Mouse (Mus musculus) neutrophil, adult 5-6 weeks (primary cell): ENCODE results near the gene Klrb1a. TPM values are rescaled to one million over a fixed set of nuclear protein-coding genes. Genes with fewer than 3 reads are reported as not detected.

Experiments
- ATAC-seq: fragments of 151-379, 151-347 bp; 2 replicates; pipeline ENCODE4 v1.8.0; 2017; ENCODE audit warnings: mild to moderate bottlenecking, moderate TSS enrichment; ENCODE audit not compliant: insufficient number of reproducible peaks, poor library complexity, low FRiP score, severe bottlenecking; ENCODE audit errors: extremely low read depth
- total RNA-seq: library from RNA; stranded (forward); fragments of 200-1000 nt; gene quantifications from 2 replicates; pipeline ENCODE4 v1.2.3, GENCODE M21; 2017

Klrb1a gene
- total RNA-seq, 1 experiment from 2014 or later, result not detected

DNA sequence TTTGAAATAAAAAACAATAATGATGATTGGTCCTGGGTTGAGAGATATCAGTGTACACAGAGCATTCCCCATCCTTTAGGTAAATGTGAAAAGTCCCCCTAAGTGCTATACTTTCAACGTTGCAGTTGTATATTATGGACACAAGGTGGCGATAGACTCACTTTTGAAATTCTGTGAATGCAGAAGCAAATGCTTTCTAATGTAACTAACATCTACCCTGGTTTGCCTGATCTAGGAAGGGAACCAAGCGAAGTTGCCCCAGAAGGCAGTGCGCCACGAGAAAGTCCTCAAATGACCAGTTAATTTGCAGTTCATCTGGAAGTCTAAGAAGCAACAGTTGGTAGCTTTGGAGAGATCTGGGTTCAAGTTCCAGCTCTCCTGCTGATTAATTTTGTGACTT lies 18.8 kb downstream of the Klrb1a start:
- peak; percentile 82 for ATAC-seq

DNA sequence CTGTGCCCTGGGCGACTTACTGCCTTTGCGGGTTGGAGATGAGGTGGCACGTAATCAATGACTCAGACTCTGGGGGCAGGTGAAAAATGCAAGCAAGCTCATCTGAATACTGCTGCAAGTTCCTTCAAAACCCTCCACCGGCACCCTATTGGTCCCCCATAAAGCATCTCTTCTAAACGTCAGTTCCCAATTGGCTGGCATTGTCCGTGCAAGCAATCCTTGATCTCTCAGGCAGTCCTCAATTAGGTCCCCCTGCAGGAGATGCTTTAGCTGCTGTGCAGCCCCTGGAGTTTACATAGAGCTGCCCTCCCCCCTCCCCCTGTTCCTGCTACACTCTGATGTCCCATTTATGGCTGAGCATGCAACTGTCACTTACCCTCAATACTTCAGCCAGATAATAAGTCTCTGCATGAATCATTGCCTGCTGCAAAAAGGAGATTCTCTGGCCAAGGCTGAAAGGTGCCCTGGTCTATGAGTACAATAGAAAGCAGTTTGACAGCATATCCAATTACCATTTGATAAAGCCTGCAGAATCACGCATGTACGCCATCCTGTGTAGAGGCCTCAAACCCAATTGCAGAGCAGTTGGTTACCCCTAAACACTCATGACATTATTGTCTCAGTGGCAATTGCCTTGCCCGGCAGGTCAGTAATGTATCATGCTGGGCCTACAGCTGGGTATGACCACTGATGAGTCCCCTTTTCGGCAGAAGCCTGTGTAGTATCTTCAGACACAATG lies 20.7 kb downstream of the Klrb1a start:
- no peak for ATAC-seq

DNA sequence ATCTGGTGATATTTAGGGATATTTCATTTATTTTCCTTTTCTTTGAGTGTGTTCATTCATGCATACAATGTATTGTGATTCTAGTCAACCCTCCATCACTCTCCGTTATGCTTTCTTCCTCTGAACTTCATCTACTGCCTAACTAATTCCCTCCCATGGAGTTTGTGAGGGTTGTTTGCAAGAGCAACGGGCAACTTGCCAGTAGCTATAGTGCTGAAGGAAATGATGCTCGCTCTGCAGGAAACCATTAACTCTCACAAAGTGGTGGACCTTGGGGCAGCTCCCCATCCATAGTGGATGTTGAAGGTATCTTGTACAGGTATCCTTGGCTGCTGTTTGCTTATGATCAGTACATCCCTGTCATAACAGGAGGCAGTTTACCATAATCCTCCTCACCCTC lies 21.3 kb downstream of the Klrb1a start:
- no peak for ATAC-seq

DNA sequence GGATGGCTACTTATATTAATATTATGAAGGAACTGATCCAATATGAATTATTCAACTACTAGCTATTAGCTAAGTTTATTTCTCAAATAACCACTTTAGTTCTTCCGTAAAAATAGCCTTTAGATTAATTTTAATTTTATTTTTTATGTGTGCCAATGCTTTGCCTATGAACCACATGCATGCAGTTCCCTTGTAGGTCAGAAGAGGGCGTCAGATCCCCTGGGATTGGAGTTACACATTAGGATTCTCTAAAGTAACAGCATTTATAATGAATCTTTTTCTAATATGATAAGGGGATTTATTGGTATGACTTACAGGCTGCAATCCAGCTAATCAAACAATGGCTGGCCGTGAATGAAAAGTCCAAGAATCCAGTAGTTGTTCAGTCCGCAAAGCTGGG lies 23.8 kb downstream of the Klrb1a start:
- no peak for ATAC-seq

DNA sequence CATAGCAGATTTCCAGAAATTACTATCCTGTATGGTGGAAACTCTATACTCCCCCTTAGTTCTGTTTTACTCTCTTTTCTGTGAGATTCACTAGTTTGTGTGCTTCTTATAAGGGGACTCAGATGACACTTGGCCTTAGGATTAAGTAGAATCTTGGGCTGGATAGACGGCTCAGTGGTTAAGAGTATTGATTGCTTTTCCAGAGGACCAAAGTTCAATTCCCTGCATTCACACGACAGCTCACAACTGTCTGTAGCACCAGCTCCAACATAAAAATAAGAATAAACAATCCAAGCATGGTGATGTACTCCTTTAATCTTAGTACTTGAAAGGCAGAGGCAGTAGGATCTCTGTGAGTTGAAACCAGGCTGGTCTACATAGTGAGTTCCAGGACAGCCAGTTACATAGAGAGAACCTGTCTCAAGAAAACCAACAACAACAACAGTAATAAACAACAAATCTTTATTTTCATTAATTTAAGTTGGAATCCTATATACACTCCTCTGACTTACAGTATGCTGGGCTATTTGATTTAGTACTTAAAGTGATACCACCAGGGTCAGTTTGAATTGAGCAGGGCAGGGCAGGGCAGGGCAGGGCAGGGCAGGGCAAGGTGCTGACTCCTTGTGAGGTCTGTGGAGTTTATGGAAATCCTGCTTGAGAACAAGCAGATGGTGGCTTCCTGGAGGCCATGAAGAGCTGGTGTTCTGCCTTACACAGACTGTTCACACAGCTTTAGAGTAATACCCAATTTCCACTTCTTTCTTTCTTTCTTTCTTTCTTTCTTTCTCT lies 24.9 kb downstream of the Klrb1a start:
- no peak for ATAC-seq

DNA sequence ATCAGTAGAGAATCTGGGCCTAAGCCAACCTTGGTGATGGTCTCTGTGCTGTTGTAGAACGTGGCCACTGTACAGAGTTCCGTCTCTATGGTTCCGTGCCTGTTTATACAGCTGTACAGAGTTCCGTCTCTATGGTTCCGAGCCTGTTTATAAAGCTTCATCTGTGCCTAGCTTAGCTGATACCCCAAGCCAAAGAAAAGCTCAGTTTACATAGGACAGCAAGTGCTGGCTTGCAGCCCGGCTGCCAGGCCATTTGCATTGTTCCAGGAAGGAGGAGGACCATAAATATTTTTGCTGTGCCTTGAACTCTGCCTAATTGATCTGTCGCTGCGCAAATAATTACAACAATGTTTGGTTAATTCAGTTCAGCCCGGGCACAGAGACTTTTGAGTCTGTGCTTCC lies 26.2 kb downstream of the Klrb1a start:
- no peak for ATAC-seq

DNA sequence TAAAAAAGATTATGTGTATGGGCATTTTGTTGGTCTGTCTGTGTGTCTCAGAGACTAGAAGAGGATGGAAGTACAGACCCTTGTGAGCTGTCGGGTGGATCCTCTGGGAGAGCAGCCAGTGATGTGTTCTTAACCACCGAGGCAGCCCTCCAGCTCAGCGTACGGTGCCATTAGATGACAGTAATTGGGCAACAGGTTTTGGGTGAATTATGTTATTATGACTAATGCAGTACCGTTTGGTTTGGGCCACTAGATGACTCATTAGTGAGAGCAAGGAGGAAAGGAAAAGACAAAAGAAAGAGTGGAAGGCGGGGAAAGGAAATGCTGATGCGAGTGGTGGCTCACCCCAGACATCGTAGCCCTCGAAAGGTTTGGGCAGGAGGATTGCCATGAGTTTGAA lies 28.7 kb downstream of the Klrb1a start:
- no peak for ATAC-seq

DNA sequence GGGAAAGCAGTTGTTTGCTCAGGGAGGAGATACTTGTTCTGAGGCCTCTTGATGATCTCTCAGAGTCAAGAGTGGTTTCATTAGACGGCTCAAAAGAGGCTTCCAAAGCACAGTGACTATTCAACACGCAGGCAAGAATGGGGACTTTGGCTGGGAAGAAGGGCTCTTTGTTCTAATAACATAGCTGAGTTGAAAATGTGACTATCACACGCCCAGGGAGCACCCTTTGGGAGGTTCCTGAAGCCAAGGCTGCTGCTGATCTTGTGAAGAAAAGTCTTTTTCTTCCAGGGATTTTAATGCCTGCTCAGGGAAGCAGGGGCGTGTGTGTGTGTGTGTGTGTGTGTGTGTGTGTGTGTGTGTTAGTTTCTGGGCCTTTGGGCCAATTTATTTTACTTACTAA lies 33.9 kb downstream of the Klrb1a start:
- ATAC-seq, result no peak

DNA sequence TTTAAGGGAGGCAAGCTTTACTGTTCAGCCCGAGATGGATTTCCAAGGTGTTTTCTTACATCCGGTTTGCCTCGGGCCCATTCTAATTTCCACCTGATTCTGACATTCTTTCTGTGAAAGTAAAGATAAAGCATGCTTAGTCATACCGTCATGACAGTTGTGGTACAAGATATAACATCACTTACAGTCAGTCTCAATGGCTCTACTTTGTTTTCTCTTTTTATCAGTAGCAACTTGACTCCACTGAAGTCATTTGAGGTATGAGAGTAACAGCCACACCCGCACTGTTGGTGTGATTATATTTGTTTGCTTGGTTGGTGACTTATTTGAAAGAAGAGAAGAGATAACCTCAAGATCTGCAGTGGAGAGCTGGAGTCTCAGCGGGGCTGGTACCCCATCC lies 35.7 kb downstream of the Klrb1a start:
- no peak for ATAC-seq

DNA sequence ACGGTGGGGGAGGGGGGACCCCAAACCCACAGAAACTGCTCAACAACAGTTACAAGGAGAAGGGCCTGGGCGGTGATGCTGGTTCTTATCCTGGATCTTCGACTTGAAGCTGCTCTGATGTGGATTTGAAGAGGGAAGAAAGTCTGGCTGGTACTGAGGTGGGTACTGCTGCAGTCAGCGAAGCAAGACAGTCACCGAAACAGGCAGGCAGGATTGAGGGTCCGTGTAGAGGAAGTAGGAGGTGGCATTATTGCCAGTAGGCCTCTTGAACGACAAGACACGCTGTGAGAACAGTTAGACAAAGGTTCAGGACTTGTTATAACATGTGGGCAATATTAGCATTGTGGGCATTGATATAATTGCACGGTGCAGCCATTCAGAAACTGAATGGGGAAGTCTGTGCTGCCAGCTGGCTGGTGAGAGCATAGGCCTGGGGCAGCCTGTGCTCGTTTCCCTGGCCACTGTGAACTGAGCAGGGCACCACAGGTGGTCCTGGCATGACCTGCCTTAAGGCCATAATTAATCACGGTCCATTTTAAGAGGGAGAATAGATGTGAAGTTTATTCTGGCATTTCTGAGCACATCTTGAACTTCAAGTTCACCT lies 37.6 kb downstream of the Klrb1a start:
- no peak for ATAC-seq

DNA sequence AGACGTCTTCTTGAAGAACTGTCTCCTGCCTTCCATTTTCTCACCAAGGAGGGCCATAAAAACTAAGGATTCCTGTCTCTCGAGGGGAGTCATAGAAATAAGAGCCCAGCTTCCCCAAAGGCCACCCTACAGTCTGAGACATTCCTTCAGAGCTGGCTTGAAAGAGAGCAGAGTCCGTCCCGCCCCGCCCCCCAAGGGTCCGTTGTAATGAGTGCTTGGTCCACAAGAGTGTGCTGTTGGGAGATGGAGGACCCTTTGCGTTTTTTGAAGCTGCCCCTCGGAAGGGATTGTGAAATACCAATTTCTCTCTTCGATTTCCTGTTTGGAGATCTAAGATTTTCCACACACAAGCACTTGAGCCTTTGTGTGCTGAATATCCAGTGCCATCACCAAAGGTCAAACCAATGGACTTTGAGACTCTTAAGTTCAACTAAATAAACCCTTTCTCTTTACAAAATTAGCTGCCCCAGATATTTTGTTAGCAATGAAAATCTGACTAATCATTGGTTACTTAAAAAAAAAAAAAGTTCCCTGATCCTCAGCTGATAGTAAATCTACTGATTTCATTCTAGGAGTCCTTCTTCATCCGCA lies 39.2 kb downstream of the Klrb1a start:
- peak; percentile 33; the same call in 1 of the 2 replicates for ATAC-seq

DNA sequence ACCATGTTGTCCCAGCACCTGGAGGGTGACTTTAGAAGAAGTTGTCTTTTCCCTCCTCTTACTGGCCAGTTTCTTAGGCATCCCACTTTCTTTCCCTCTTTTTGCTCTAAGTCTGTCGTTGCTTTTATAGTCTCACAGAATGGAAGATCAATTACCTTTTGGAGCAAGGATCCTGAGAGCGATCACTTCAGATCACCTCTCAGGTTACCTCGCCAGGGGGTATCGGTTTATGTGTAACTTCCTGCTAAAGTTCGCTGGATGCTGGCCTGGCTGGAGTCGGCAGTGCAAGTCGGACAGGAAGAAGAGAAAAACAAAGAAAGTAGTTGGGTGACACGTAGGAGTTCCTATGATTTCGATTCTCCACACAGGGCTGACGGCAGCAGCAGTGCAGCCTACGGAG lies 41.8 kb downstream of the Klrb1a start, which contains the start of gene A2ml1:
Gene A2ml1 (minus strand): TSS at position 101 of the 400 bp plus-strand sequence.
- no peak for ATAC-seq

DNA sequence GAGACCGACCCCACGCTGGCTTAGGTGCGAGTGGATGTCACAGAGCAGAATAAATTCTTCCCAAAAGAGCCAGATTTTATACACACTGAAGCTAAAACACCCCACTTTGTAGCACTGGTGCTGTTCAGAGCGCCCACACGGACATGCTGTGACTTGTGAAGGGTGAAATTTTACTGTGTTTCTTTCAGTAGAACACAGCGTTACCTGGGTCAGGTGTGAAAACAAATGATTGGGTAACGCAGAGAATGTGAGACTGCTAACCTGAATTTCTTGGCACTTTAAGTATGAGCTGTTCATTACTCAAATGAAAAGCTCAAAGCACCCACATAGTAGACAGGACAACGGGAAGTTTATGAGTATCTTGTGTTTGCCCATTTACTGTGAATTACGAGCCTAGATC lies 46.0 kb downstream of the Klrb1a start:
- ATAC-seq, result no peak

DNA sequence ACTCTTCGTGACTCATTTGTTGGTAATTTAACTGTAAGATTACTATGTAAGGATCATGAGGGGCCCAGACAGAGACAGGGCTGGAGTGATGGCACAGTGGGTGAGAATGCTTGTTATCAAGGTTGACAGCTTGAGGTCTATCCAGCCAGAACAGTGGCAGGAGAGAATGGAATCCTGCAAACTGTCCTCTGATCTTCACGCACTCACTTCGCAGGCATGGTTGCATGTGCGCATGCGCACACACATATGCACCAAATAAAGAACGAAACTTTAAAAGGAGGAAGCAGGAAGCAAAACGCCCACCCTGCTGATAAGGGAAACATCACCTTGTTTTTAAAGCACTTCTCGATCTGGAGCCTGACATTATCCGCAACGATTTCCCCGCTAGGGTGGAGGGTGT lies 56.7 kb downstream of the Klrb1a start:
- ATAC-seq, result no peak

Other genes with a start within 250 kb of the Klrb1a start
- not detected in 2 replicates for gene Tex52, start 248.1 kb downstream of the Klrb1a start, total RNA-seq
- gene Gm44596, start 248.0 kb downstream of the Klrb1a start, total RNA-seq, result not detected in 2 replicates
- 0.12 TPM in 1 of 2 replicates, not detected in the other for gene Nrip2, start 224.2 kb downstream of the Klrb1a start, total RNA-seq
- 35.7 and 37.1 TPM in 2 replicates for gene Itfg2, start 198.6 kb downstream of the Klrb1a start, total RNA-seq
- gene Fkbp4, start 184.9 kb downstream of the Klrb1a start, total RNA-seq, result 66.1 and 83.2 TPM in 2 replicates
- 0.47 TPM in 1 of 2 replicates, not detected in the other for gene Pzp, start 96.8 kb downstream of the Klrb1a start, total RNA-seq
- not detected in 2 replicates for gene A2ml1, start 41.9 kb downstream of the Klrb1a start, total RNA-seq
- not detected in 2 replicates for gene Clec2h, start 38.9 kb upstream of the Klrb1a start, total RNA-seq
- 0.61 and 0.93 TPM in 2 replicates for gene Klrb1, start 99.5 kb upstream of the Klrb1a start, total RNA-seq
- 2.4 and 3.2 TPM in 2 replicates for gene Klrb1c, start 165.7 kb upstream of the Klrb1a start, total RNA-seq
- gene Gm44511, start 202.8 kb upstream of the Klrb1a start, total RNA-seq, result 2.9 TPM in 1 of 2 replicates, not detected in the other
- 0.37 and 1.5 TPM in 2 replicates for gene Klrb1b, start 202.8 kb upstream of the Klrb1a start, total RNA-seq